Mouse (Mus musculus): ENCODE data around the gene Plekhg2.
"Not testable (repeated sequence)": the region's sequence is repeated elsewhere in the genome, so short reads cannot be mapped to it uniquely, and the experiment has no call there.

Plekhg2 gene

GRCm38 (mm10) chr7:28372251-28373108, at the start of gene Plekhg2:
Plekhg2 (minus strand) TSS chr7:28372599.
- DNase-seq (ENCODE audit: low spot score) = peak; percentile 98

GRCm38 (mm10) chr7:28419416-28419815, 47.0 kb upstream of the Plekhg2 start:
- no peak for DNase-seq (ENCODE audit: low spot score)

- DNase-seq (ENCODE audit: low spot score) = no peak
These were observed 45.8 kb upstream of the Plekhg2 start for GRCm38 (mm10) chr7:28418096-28418670.

- DNase-seq (ENCODE audit: low spot score) = no peak
These were observed 45.0 kb upstream of the Plekhg2 start for GRCm38 (mm10) chr7:28417368-28417767.

GRCm38 (mm10) chr7:28412826-28413225, 40.4 kb upstream of the Plekhg2 start:
- no peak for DNase-seq (ENCODE audit: low spot score)

DNA sequence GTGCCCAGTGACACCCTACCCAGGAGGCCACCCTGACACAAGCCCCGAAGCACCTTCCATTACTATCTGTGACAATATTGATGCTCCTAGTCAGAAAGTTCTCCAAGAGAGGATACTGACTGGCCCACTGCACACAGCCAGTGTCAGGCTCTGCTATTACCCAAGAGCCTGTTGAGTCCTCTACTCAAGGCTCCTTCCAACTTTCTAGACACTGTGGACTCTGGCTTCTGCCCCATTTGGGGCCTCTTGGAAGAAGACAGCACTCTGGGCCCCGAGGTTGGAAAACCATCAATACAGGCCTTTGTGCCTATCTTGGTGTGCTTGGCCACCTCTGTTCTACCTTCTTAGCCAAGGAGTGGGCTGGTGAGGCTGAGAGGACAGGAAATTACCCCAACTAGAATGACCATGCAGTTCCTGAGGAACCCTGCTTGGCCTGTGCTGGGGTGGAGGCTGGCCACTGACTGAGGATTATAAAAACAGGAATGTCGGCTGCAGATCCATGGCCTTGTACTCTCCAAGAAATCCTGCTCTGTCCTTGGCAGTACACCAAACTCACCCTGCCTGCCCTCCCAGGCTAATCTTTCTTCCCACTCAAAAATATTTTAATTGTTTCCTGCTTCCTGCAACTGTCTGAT, 38.6 kb upstream of the Plekhg2 start:
- peak; percentile 80 for DNase-seq (ENCODE audit: low spot score)

DNA sequence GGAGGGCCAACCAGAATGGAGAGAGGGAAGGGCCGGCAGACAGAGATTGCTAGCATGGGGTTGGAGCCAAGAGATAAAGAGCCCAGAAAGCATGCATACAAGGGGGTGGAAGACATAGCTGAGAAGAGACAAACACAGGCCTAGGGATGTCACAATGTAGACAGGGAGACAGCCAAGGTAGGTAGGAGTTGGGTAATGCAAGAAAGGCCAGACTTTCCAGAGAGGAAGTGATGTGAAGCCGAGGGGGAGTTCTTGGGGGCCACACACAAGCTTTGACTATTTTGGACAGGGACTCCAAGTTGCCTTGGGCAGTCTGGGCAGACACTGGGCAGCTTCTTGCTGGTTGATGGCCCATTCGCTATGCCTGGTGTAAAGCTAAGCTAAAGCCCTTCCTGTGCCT, 29.5 kb upstream of the Plekhg2 start:
- no peak for DNase-seq (ENCODE audit: low spot score)

DNA sequence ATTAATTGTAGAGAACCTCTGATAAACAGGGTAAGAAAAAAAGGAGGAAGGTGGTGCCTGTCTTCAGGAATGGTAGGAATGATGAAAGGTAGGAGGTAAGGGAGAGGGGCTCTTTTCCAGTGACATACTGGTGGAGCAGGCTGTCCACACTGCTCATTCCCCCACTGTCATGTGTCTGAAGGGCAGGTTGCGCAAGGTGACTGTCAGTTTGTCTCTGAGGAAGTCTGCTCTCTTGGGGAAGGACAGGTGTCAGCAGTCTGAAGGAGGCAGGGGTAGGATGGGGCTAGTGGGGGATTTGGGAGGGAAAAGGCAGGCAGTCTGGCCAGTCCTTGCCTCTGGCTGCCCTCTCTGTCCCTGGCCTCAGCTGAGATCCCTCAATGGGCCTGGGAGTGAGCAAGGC, 28.6 kb upstream of the Plekhg2 start:
- DNase-seq (ENCODE audit: low spot score) = no peak

GRCm38 (mm10) chr7:28398696-28399340, 26.4 kb upstream of the Plekhg2 start:
- no peak for DNase-seq (ENCODE audit: low spot score)

DNA sequence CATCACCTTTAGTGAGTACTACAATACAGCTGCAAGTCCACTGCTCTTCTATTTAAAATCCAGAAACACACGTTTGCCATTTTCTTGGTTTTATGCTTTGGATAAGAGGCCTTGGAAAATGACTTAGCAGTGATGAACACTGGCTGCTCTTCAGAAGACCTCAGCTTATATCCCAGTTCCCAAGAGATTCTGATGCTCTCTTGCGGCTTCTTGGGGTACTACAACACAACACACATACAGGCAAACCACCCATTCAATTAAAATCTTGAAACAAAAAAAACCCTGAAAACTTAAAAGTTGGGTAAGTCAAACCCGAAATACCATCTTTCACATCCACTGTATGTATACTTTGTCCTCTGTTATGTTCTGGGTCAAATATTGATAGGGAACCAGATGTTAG, 25.6 kb upstream of the Plekhg2 start:
- no peak for DNase-seq (ENCODE audit: low spot score)

- no peak for DNase-seq (ENCODE audit: low spot score)
These were observed 23.0 kb upstream of the Plekhg2 start for GRCm38 (mm10) chr7:28395425-28395824.

GRCm38 (mm10) chr7:28393272-28393951, 21.0 kb upstream of the Plekhg2 start:
- DNase-seq (ENCODE audit: low spot score) = no peak

DNA sequence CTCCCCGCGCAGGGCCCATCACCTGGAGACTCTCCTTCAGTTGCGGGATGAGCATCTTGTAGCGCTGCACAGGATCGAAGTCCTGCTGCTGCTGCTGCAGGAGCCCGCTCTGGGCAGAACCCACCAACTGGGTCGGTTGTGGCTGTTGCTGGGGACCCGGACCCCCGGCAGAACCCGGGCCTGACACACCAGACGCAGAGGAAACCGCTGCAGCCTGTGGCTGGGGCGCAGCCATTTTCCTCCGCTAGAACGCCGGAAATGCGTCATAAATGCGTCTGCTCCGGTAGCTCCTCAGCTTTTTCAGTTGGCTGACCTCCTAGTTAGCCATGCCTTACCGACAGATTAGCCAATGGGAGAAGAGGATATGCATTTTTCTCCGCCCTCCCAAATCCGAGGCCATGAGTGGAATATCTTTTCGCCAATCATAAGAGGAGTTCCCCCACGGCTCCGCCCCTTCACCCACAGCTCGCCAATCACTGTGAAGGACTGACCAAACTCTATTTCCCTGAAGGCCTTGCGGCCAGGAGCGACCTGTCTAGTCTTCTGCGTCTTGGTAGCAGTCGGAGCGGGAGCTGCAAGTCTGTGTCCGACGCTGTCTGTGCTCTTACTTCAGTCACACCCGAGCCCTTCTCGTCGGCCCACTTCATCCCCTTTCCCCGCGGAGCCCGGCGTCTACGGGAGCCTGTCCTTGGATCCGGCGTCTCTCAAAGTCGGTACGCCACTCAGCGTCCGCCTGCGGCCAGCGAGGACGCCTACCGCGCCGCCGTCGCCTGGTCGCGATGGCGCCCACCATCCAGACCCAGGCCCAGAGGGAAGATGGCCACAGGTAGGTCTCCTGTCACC, 20.3 kb upstream of the Plekhg2 start, which contains the start of the genes Med29 and Paf1:
TSS of gene Med29 (minus strand) at position 280 of the 843 bp plus-strand sequence.
TSS of gene Paf1 (plus strand) at position 523 of the 843 bp plus-strand sequence.
- peak; percentile 97 for DNase-seq (ENCODE audit: low spot score)

GRCm38 (mm10) chr7:28390331-28390730, 17.9 kb upstream of the Plekhg2 start:
- no peak for DNase-seq (ENCODE audit: low spot score)

DNA sequence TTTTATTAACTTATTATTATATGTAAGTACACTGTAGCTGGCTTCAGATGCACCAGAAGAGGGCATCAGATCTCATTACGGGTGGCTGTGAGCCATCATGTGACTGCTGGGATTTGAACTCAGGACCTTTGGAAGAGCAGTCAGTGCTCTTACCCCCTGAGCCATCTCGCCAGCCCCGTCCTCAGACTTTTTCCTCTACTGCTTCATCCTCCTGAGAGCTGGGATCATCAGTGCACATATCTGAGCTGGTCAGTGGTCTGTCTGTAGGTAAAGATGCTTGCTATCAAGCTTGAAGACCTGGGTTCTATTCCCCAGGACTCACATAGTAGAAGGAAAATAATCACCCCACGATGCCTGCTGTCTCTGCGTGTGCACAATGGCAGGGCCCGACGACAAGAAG, 15.0 kb upstream of the Plekhg2 start:
- not testable (repeated sequence) for DNase-seq (ENCODE audit: low spot score)

- DNase-seq (ENCODE audit: low spot score) = not testable (repeated sequence)
These were observed 14.5 kb upstream of the Plekhg2 start for GRCm38 (mm10) chr7:28386877-28387276.

- peak; percentile 68 for DNase-seq (ENCODE audit: low spot score)
These were observed 14.1 kb upstream of the Plekhg2 start for GRCm38 (mm10) chr7:28386462-28386861.

- no peak for DNase-seq (ENCODE audit: low spot score)
These were observed 13.6 kb upstream of the Plekhg2 start for GRCm38 (mm10) chr7:28386007-28386406.

- no peak for DNase-seq (ENCODE audit: low spot score)
These were observed 12.8 kb upstream of the Plekhg2 start for GRCm38 (mm10) chr7:28385196-28385595.

DNA sequence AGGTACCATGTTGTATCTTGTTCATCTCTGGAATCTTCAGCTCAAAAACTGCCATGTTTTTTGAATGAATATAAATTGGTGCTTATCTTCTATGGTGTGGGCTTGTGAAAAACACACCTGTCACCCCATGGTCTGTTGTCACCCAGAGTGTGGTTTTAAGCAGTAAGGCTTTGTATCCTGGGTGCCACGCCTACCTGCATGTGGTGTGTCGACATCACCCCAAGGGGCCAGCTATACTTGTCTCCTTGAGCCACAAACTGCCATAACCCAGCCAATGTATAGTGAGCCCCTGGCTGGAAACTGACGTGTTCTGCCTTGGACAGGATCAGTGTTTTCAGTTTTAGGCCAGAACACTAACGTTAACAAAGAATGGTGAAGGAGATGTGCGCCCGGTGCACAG, 11.8 kb upstream of the Plekhg2 start:
- DNase-seq (ENCODE audit: low spot score) = no peak

DNA sequence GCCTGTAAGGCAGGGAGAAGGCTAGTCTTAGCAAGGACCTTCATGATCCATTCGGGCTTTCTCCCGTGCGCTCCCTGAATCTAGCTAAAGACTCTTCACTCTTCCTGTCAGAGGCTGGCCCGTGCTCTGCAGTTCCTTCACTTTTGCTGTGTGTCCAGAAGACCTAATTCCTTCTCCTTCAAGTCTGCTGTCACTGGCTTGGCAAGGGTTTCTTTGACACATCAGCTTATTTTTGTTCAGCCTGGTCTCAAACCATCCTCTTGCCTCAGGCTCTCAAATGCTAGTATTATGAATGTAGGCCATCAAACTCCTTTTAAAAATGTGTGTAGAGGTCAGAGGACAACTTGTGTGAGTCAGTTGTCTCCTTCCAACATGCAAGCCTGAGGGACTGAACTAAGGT, 11.2 kb upstream of the Plekhg2 start:
- no peak for DNase-seq (ENCODE audit: low spot score)
